8 mouse cellular contexts compared by ENCODE assay signal in the genomic region with DNA sequence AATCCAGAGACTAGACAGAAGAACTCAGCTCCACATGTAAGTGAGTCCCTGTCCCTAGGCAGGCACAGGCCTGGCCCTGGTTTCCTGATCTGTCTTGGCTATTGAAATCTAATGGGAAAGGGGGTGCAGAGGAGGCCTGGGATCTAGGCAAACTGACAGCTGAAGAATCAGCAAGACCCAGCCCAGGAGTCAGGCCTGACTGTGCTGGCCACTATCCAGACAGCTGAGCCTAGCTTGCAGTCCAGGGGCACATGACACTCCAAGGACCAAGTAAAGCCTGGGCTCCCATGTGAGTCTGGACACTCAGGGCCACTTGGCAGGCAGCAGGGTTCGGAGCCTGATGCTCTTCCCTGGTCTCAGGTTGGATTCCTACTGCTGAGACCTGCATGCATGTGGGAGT. TPM values are rescaled to one million over a fixed set of nuclear protein-coding genes. Genes with fewer than 3 reads are reported as not detected.
DNase-seq lines count a peak whose midpoint lies in the region; ATAC-seq and TF ChIP-seq lines count a peak whose summit lies in the region.

No protein-coding gene starts in this region.

- no peak for TF ChIP-seq CTCF in layer of hippocampus, adult 2 months (conservative IDR thresholded peaks at IDR 0.05)

- peaks cover 14% of the 10 kb centered on the region for H3K4me1 ChIP-seq in embryonic facial prominence, embryonic 14.5 days (ENCODE audit: control insufficient read depth, insufficient read depth, low read length)
- peaks cover 20% of the 10 kb centered on the region for H3K4me1 ChIP-seq in limb, embryonic 12.5 days (replicated peaks)

- H3K36me3 ChIP-seq in embryonic facial prominence, embryonic 14.5 days (ENCODE audit: control insufficient read depth, insufficient read depth, low read length), result no peaks in the 10 kb centered on the region
- no peaks in the 10 kb centered on the region for H3K36me3 ChIP-seq in limb, embryonic 12.5 days

- no peak for DNase-seq in layer of hippocampus, adult 2 months (ENCODE audit: low spot score in 2 of 2)
- DNase-seq in layer of hippocampus, adult 18-20 months (ENCODE audit: low spot score in 2 of 2), result no peak
- peak; percentile 53 for DNase-seq in embryonic facial prominence, embryonic 14.5 days (ENCODE audit: low spot score)
- peak; percentile 44 to 48 for DNase-seq in heart, postnatal 14 days
- DNase-seq in retina, embryonic 14.5 days (ENCODE audit: low spot score), result no peak
- no peak for DNase-seq in right cerebral cortex, postnatal 14 days
- no peak for DNase-seq in lung, postnatal 36 days

- no peaks in the 10 kb centered on the region for H3K9me3 ChIP-seq in embryonic facial prominence, embryonic 14.5 days (ENCODE audit: control insufficient read depth, low read length)
- no peaks in the 10 kb centered on the region for H3K9me3 ChIP-seq in limb, embryonic 12.5 days

- no peak for ATAC-seq in embryonic facial prominence, embryonic 14.5 days (ENCODE audit: low read depth)
- ATAC-seq in limb, embryonic 12.5 days (ENCODE audit: insufficient number of reproducible peaks, insufficient read depth, low FRiP score, low TSS enrichment, low read depth), result no peak

- no peak overlapping the region for H3K4me3 ChIP-seq in layer of hippocampus, adult 2 months
- H3K4me3 ChIP-seq in embryonic facial prominence, embryonic 14.5 days (ENCODE audit: low read depth, low read length), result no peak overlapping the region
- no peak overlapping the region for H3K4me3 ChIP-seq in limb, embryonic 12.5 days (replicated peaks)

- H3K4me2 ChIP-seq in embryonic facial prominence, embryonic 14.5 days (ENCODE audit: low read depth, low read length), result no peak overlapping the region
- H3K4me2 ChIP-seq in limb, embryonic 12.5 days, result no peak overlapping the region

- H3K9ac ChIP-seq in embryonic facial prominence, embryonic 14.5 days (ENCODE audit: low read depth, low read length), result no peak overlapping the region
- H3K9ac ChIP-seq in limb, embryonic 12.5 days (replicated peaks), result 0 out of 2 replicates have a peak overlapping the region, but pooled peaks have one; percentile 0

- intact Hi-C loops in heart, postnatal 14 days (cut with DNase I), result no loop called here

- peak overlapping the region; percentile 82 for H3K27ac ChIP-seq in layer of hippocampus, adult 2 months
- H3K27ac ChIP-seq in embryonic facial prominence, embryonic 14.5 days (replicated peaks; ENCODE audit: low read depth, low read length), result peak overlapping the region; percentile 63
- H3K27ac ChIP-seq in limb, embryonic 12.5 days, result no peak overlapping the region

- WGBS in embryonic facial prominence, embryonic 14.5 days, result no CpG with 5 or more reads among the region's 1 CpGs
- WGBS in limb, embryonic 12.5 days, result 89% methylated on average over 1 of the region's 1 CpGs

- no peaks in the 10 kb centered on the region for H3K27me3 ChIP-seq in embryonic facial prominence, embryonic 14.5 days (replicated peaks; ENCODE audit: control insufficient read depth, insufficient read depth, low read length)
- no peaks in the 10 kb centered on the region for H3K27me3 ChIP-seq in limb, embryonic 12.5 days

RNA-seq across cellular contexts. Expression of a gene that starts 38.0 kb away (rescaled TPM):
- total RNA-seq in layer of hippocampus, adult 2 months (2021), result 10 to 100 TPM; 87.7 to 99.3 TPM
- 10 to 100 TPM; 86.3 to 88.2 TPM for total RNA-seq in layer of hippocampus, adult 18-20 months (2021)
- polyA plus RNA-seq in embryonic facial prominence, embryonic 14.5 days (2014; fragmentation: Nextera tagmentation; extraction: Ambion mirVana), result 31.3 and 36.6 TPM in 2 replicates
- 10 to 100 TPM; 53.9 to 59.4 TPM for total RNA-seq in heart, postnatal 14 days (2021)
- polyA plus RNA-seq in limb, embryonic 12.5 days (2016; fragmentation: Nextera tagmentation; extraction: Ambion mirVana), result 53.4 and 57.1 TPM in 2 replicates

Comparison
In these comparisons a context has a peak if more than half of its experiments do, and no peak if none do; other contexts are left out.
1. DNase-seq: peak in embryonic facial prominence, embryonic 14.5 days (single experiment) and heart, postnatal 14 days (2 of 2); none in layer of hippocampus, adult 2 months (0 of 2), layer of hippocampus, adult 18-20 months (0 of 2), retina, embryonic 14.5 days (single experiment), right cerebral cortex, postnatal 14 days (single experiment) and lung, postnatal 36 days (single experiment).